Mouse (Mus musculus): Measurements from ENCODE around the gene Ms4a14.
"Not testable (repeated sequence)": the region's sequence is repeated elsewhere in the genome, so short reads cannot be mapped to it uniquely, and the experiment has no call there.

Gene Ms4a14

GRCm38 (mm10) chr19:11263549-11263948, 50.7 kb downstream of the Ms4a14 start:
- no peak for DNase-seq (ENCODE audit: low spot score in 2 of 2)

- not testable (repeated sequence) for DNase-seq (ENCODE audit: low spot score in 2 of 2)
These were observed 51.3 kb downstream of the Ms4a14 start for GRCm38 (mm10) chr19:11262932-11263331.

GRCm38 (mm10) chr19:11261522-11261921, 52.7 kb downstream of the Ms4a14 start:
- no peak for DNase-seq (ENCODE audit: low spot score in 2 of 2)

Data from spleen, postnatal 4 days (tissue).